Mouse (Mus musculus) embryonic fibroblast, embryonic 13.5 days (primary cell): ENCODE results near the gene Gtpbp2. TPM values are rescaled to one million over a fixed set of nuclear protein-coding genes. Genes with fewer than 3 reads are reported as not detected.
A peak's percentile ranks its signal among the peaks of the same experiment; 100 is the strongest.

Source experiments
- H3K27ac ChIP-seq: 2 replicates; pipeline ENCODE4 v1.5.1; 2012; ENCODE audit warnings: low read length, control low read depth, inconsistent platforms; ENCODE audit not compliant: insufficient read depth
- H3K4me1 ChIP-seq: 2 replicates; pipeline ENCODE4 v1.6.1; 2011; ENCODE audit warnings: low read length; ENCODE audit not compliant: control insufficient read depth, insufficient read depth
- H3K4me3 ChIP-seq: 2 replicates; pipeline ENCODE4 v1.5.1; 2011; ENCODE audit warnings: mild to moderate bottlenecking, control low read depth, low read length; ENCODE audit not compliant: insufficient read depth
- CTCF ChIP-seq: IDR thresholded peaks from 2 replicates; pipeline ENCODE4 v1.5.1; 2011; ENCODE audit warnings: mild to moderate bottlenecking, control low read depth, low read length, moderate library complexity, borderline replicate concordance; ENCODE audit not compliant: insufficient read depth
- POLR2A ChIP-seq: IDR thresholded peaks from 2 replicates; pipeline ENCODE4 v1.6.1; 2011; ENCODE audit warnings: low read depth, mild to moderate bottlenecking, control low read depth, low read length, moderate library complexity
- polyA plus RNA-seq: library from polyadenylated mRNA; stranded (reverse); fragments of >200 nt; gene quantifications from 2 replicates; pipeline ENCODE4 v1.2.4, GENCODE M21; 2011; ENCODE audit warnings: low read depth; ENCODE audit not compliant: missing spikeins, insufficient read length

Gene Gtpbp2
- polyA plus RNA-seq, 1 experiment, result 61.2 TPM

- TF ChIP-seq POLR2A, result no peak
- no peak for TF ChIP-seq CTCF
- Histone ChIP-seq H3K27ac (0 out of 2 replicates have a peak overlapping the region, but pooled peaks have one; percentile 19), H3K4me1 (no peaks in the 10 kb centered on the region), H3K4me3 (no peak overlapping the region)
These were observed 2.2 kb downstream of the Gtpbp2 start for GRCm38 (mm10) chr17:46162951-46163421.

DNA sequence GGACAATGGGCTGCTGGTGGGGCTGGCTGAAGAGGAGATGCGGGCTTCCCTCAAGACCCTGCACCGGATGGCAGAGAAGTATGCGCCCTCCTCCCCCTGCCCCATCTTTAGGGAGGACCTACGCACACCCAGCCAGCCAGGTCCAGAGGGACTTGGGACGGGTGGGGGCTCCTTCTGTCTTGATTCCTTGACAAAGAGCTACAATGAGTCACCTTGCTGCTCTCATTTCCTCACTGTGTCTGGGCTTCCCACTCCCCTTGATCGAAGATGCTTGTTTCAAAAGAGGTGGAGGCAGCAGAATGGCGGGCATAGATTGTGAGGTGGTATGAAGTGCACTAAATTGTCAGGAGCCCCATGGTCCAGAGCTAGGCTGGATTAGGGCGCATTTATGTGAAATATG is 3.5 kb downstream of the Gtpbp2 start:
- TF ChIP-seq POLR2A, result no peak
- no peak for TF ChIP-seq CTCF

GRCm38 (mm10) chr17:46164791-46165190 is 4.0 kb downstream of the Gtpbp2 start:
- TF ChIP-seq CTCF (no peak), POLR2A (no peak)
- Histone ChIP-seq H3K4me1 (no peaks in the 10 kb centered on the region), H3K4me3 (no peak overlapping the region)

More for the DNA sequence above, 3.5 kb downstream of the Gtpbp2 start:
- Histone ChIP-seq H3K4me1 (no peaks in the 10 kb centered on the region), H3K27ac (no peak overlapping the region), H3K4me3 (no peak overlapping the region)

GRCm38 (mm10) chr17:46165460-46165859 is 4.6 kb downstream of the Gtpbp2 start:
- TF ChIP-seq POLR2A, result no peak
- TF ChIP-seq CTCF, result no peak
- no peak overlapping the region for H3K4me3 ChIP-seq
- H3K27ac ChIP-seq, result no peak overlapping the region
- no peaks in the 10 kb centered on the region for H3K4me1 ChIP-seq

More at GRCm38 (mm10) chr17:46164791-46165190, 4.0 kb downstream of the Gtpbp2 start:
- H3K27ac ChIP-seq, result no peak overlapping the region

- TF ChIP-seq POLR2A, result no peak
- TF ChIP-seq CTCF, result no peak
- Histone ChIP-seq H3K4me3 (no peak overlapping the region), H3K4me1 (no peaks in the 10 kb centered on the region), H3K27ac (no peak overlapping the region)
These were observed 5.4 kb downstream of the Gtpbp2 start for GRCm38 (mm10) chr17:46166270-46166669.

GRCm38 (mm10) chr17:46167014-46167413 is 6.2 kb downstream of the Gtpbp2 start:
- H3K4me3 ChIP-seq, result no peak overlapping the region
- H3K4me1 ChIP-seq, result no peaks in the 10 kb centered on the region
- H3K27ac ChIP-seq, result no peak overlapping the region
- TF ChIP-seq POLR2A (no peak), CTCF (peak; percentile 32; the same call in 1 of the 2 replicates)

DNA sequence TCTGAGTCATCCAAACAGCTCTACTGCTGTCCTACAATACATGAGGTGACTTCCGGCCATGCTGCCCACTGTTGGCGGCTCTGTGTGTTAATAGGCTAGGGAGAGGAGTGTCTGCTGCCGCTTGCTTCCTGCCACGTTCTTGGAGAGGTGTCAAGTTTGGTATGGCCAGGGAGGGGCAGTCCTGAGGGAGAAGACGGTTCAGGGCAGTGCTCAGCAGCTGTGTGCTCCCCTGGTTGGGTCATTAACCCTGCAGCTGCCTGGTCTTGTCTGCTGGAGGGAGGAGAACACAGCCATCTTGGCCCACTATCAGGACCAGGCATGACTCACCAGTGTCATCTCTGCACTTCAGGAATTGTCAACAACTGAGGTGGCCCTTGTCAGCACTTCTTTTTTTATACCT is 7.5 kb downstream of the Gtpbp2 start:
- no peak overlapping the region for H3K27ac ChIP-seq
- TF ChIP-seq POLR2A (no peak), CTCF (no peak)
- no peaks in the 10 kb centered on the region for H3K4me1 ChIP-seq
- no peak overlapping the region for H3K4me3 ChIP-seq

DNA sequence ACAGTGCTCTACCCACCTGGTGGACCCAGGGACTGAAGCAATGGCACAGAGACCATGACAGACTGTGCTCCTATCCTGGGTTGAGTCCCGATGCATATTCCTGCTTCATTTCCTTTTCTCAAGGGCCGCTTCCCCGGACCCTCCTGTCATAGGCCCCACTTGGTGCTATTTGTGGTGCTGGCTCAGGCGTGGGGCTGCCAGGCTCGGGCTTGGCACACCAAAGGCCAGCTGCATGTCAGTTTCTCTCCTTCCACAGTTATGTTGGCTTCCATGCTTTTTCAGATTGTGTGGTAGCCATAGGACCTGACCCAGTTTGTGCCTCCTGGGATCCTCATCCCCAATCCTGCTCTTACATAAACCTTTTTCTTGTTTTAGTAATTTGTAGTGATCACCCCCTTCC is 7.9 kb downstream of the Gtpbp2 start:
- H3K4me3 ChIP-seq, result no peak overlapping the region
- no peaks in the 10 kb centered on the region for H3K4me1 ChIP-seq
- H3K27ac ChIP-seq, result no peak overlapping the region
- TF ChIP-seq POLR2A (no peak), CTCF (no peak)

DNA sequence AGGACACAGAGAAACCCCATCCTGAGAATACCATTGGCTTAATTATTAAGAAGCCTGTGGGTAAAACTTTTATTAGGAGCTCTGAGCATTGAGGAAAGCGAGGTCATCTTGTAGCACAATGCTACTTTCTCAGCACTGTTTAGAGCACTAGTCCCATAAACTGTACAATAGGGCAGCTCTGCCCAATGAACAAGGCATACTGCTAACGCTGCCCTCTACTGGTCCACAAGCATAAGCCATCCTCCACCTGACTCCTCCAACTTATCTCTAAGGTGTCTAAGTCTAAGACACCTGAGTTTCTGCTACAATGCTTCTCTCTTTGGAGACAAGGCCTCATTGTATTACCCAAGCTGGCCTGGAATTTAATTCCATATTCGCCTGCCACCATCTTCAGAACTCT is 9.7 kb downstream of the Gtpbp2 start:
- H3K4me1 ChIP-seq, result no peaks in the 10 kb centered on the region
- H3K27ac ChIP-seq, result no peak overlapping the region
- no peak overlapping the region for H3K4me3 ChIP-seq
- TF ChIP-seq CTCF (peak; percentile 58; the same call in 1 of the 2 replicates), POLR2A (no peak)

- no peak for TF ChIP-seq POLR2A
- peak; percentile 13; the same call in 1 of the 2 replicates for TF ChIP-seq CTCF
- Histone ChIP-seq H3K4me3 (no peak overlapping the region), H3K27ac (no peak overlapping the region), H3K4me1 (no peaks in the 10 kb centered on the region)
These were observed 21.4 kb downstream of the Gtpbp2 start for GRCm38 (mm10) chr17:46182273-46182672.

- no peak for TF ChIP-seq POLR2A
- no peak for TF ChIP-seq CTCF
- Histone ChIP-seq H3K27ac (no peak overlapping the region), H3K4me3 (no peak overlapping the region), H3K4me1 (no peaks in the 10 kb centered on the region)
These were observed 28.0 kb downstream of the Gtpbp2 start for GRCm38 (mm10) chr17:46188829-46189228.
